Mouse (Mus musculus) stomach, postnatal 0 days (tissue): ENCODE measurements at regions not wholly inside any gene's neighbourhood (a gene's known extent, or its start where the extent isn't known, plus 50 kb on each side); places are given as distances from the start of the nearest gene placed in this dataset.

Experiments
- CTCF ChIP-seq: IDR thresholded peaks from 2 replicates; pipeline ENCODE4 v1.5.1; 2016; ENCODE audit warnings: antibody characterized with exemption, low read depth, mild to moderate bottlenecking, moderate library complexity
- EP300 ChIP-seq: optimal IDR thresholded peaks from 2 replicates; pipeline ENCODE3; 2016; ENCODE audit warnings: antibody characterized with exemption

DNA sequence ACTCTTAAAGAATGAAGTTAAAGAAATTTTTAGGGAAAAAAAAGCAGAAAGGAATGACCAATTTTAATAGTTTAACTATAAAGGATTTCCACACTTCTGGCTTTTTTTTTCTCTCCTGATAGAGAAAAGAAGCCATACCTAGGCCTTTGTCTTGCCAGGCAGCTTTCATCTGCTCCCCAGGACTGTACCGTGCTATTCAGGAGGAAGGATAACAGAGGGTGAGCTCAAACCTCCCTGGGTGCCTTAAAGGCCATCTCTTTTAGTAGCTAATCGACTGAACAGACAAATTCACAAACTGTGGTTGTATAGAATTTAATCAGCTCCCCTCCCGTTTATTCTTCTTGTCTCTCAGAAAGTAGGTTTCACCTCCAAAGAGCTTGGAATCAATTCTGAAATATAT lies 76.1 kb downstream of the Csl start:
- TF ChIP-seq CTCF (no peak), EP300 (no peak)
